Mouse (Mus musculus) cortical plate, adult 2 months (tissue): ENCODE measurements at regions not wholly inside any gene's neighbourhood (a gene's known extent, or its start where the extent isn't known, plus 50 kb on each side); places are given as distances from the start of the nearest gene placed in this dataset.
A peak's percentile ranks its signal among the peaks of the same experiment; 100 is the strongest.

Experiments
- H3K27ac ChIP-seq: fragments of 200-500 bp; 2 replicates; pipeline ENCODE4 v1.5.1; 2012; ENCODE audit warnings: low read length, control low read depth, inconsistent platforms; ENCODE audit not compliant: insufficient read depth
- H3K4me1 ChIP-seq: fragments of 200-500 bp; 2 replicates; pipeline ENCODE4 v1.6.1; 2011; ENCODE audit warnings: low read length; ENCODE audit not compliant: control insufficient read depth, insufficient read depth
- H3K4me3 ChIP-seq: fragments of 200-500 bp; 2 replicates; pipeline ENCODE4 v1.5.1; 2011; ENCODE audit warnings: mild to moderate bottlenecking, low read length, control low read depth; ENCODE audit not compliant: insufficient read depth
- CTCF ChIP-seq: fragments of 200-500 bp; IDR thresholded peaks from 2 replicates; pipeline ENCODE4 v1.5.1; 2011; ENCODE audit warnings: mild to moderate bottlenecking, control low read depth, low read length; ENCODE audit not compliant: insufficient read depth; ENCODE audit errors: extremely low read depth
- POLR2A ChIP-seq: fragments of 200-500 bp; IDR thresholded peaks from 2 replicates; pipeline ENCODE4 v1.6.1; 2011; ENCODE audit warnings: mild to moderate bottlenecking, low read length, control low read depth; ENCODE audit not compliant: insufficient read depth; ENCODE audit errors: extremely low read depth

DNA sequence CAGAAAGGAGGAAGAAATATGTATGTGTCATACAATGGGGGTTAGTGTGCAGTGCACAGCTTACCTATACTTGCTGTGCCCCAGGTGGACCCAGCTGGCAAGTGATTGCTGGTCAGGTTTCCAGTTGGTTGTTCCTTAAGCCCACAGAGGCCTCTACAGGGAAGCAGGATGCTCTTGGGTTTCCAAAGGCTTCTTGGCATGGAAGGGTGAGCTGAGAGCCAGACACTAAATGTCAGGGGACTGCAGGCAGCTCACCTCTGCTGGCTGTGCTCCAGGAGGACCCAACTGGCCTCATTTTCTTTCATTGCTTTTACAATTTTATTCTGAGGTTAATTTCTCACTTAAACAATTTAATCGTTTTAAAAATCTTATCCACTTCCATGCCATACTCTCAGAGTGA lies 108.1 kb downstream of the Gm10184 start:
- H3K4me1 ChIP-seq, result no peaks in the 10 kb centered on the region
- no peak overlapping the region for H3K27ac ChIP-seq
- H3K4me3 ChIP-seq, result no peak overlapping the region
- TF ChIP-seq CTCF (no peak), POLR2A (no peak)

DNA sequence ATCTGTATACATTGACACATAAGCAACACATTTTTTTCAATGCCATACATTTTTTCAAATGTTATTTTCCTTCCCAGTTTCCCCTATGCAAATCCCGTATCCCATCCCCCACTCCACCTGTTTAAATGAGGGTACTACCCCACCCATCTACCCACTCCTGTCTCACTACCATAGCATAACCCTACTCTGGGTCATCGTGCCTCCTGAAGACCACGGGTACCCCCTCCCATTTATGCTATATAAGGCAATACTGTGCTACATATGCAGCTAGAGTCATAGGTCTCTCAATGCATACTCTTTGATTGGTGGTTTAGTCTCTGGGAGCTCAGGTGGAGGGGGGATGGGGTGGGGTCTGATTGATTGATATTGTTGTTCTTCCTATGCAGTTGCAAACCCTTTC lies 132.7 kb downstream of the Gm10184 start:
- Histone ChIP-seq H3K27ac (no peak overlapping the region), H3K4me1 (no peaks in the 10 kb centered on the region), H3K4me3 (no peak overlapping the region)
- TF ChIP-seq POLR2A (no peak), CTCF (no peak)

DNA sequence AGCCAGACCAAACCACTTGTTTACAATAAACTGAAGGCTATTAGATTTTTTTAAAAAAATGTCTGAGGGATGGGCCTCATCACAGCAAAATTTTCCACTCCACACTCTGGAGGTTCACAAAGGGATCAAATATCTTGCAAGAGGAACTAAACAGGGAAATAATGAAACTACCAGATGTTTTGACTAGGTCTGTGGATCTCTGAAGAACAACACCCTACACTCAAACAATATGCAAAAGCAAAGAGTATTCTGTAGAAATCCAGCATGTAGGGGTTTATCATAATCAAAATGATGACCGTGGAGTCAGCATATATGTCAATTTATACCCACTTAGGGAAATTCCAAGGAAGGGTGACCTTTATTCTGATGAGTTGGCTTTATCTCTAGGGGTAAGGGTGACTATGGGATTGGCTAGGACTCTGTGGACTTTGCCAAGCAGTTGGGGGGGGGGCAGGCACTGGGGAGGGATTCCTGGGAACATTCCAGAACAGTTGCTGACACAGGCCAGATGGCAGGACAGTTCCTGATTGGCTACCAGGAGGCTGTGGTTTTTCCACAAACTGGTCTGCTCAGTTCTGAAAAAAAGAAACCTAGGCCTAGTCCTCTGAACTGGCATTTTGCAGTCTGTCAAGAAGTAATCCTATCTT lies 143.9 kb downstream of the Gm10184 start:
- no peak overlapping the region for H3K27ac ChIP-seq
- TF ChIP-seq CTCF, result no peak
- TF ChIP-seq POLR2A, result no peak
- H3K4me3 ChIP-seq, result no peak overlapping the region
- no peaks in the 10 kb centered on the region for H3K4me1 ChIP-seq

DNA sequence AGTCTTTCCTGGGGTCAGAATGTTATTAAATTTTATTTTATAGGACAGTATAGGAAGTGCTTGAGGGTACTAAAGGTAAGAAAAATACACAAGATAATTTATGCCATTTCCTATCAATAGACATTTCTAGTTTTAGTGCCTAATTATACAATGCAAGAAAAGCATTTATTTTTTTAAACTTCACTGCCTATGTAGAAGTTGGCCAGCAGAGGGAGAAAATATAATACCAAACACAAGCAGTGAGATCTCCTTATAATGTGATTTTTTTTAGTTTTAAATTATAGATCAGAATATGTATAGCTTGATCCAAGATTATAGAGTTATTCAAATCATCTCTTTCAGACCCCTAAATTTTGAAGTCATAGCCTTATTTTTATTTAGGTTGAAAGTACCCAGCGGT lies 172.8 kb downstream of the Gm10184 start:
- H3K4me3 ChIP-seq, result no peak overlapping the region
- TF ChIP-seq POLR2A (no peak), CTCF (no peak)
- no peaks in the 10 kb centered on the region for H3K4me1 ChIP-seq
- H3K27ac ChIP-seq, result no peak overlapping the region

DNA sequence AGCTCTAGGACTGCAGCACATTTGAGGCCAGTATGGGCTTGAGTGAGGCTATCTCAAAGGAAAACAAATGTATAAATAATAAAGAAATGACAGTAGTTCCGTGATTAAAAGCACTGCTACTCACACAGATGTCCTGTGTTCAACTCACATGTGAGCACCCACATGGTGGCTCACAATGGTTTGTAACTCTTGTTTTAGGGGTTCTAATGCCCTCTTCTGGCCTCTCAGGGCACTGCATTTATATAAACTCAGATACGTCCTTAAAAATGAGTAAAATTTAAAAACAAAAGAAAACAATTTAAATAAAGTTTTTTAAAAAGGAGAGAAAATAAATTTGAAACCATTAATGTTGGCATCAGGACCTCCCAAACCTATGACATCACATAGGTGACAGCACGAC lies 184.7 kb downstream of the Gm10184 start:
- Histone ChIP-seq H3K4me3 (no peak overlapping the region), H3K4me1 (no peaks in the 10 kb centered on the region), H3K27ac (no peak overlapping the region)
- TF ChIP-seq CTCF, result no peak
- TF ChIP-seq POLR2A, result no peak

DNA sequence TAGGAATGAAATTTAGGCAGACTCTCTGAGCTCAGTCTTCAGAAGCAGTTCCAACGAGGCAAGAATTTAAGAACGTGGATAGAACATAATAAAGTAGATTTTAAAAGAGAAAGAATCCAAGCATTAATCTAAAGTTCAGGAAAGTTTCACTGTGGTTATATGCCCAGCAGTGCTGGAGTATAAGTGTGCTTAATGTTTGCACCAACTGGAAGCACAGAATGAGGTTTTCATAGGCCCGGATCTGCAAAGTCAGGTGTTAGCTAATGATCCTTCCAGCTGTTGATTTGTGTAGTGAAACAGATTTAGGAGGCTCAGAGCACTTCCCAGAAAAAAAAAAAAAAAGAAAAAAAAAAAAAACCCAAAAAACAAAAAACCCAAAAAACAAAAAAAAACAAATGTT lies 228.5 kb downstream of the Gm10184 start:
- no peak overlapping the region for H3K27ac ChIP-seq
- no peaks in the 10 kb centered on the region for H3K4me1 ChIP-seq
- no peak overlapping the region for H3K4me3 ChIP-seq
- TF ChIP-seq CTCF (no peak), POLR2A (no peak)

DNA sequence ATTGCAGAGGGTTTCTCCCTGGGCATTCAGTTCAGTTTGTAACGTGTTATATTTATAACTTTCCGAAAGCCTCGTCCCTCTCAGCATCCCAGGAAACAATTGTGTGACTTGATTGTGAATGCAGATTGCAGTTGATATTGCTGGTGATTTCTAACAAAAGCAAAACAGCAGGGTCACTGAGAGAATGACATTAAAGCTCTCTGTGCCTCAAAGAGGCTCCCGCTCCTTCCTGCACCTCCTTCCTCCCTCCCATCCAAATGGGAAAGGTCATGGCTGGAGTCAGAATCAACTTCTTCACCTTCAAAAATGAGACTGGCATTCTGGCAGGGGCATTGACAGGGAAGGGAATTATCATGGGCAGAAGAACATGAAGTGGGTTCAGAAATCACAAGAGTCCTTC lies 251.9 kb downstream of the Gm10184 start:
- H3K4me1 ChIP-seq, result peaks cover 3% of the 10 kb centered on the region; the same call in 1 of the 2 replicates
- TF ChIP-seq CTCF (no peak), POLR2A (no peak)
- H3K27ac ChIP-seq, result no peak overlapping the region
- H3K4me3 ChIP-seq, result no peak overlapping the region

DNA sequence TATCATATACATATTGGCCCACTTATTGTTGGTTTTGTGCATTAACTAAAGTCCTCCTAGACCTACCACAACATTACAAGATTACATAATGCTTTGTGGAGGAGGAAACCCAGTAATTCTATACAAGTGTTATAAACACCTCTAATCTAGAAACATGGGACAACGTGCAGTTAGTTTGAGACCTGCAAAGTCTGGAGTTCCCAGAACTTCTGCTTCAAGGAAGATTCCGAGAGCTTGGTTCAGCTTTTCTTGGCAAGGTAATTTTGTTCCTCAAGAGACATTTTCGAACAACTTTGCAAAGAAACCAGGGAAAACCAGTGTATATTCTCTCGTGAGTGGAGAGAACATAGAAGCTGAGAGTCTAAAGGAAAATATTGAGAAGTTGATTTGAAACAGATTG lies 254.0 kb downstream of the Gm10184 start:
- no peak for TF ChIP-seq CTCF
- no peak for TF ChIP-seq POLR2A
- peaks cover 3% of the 10 kb centered on the region; the same call in 1 of the 2 replicates for H3K4me1 ChIP-seq
- H3K27ac ChIP-seq, result no peak overlapping the region
- no peak overlapping the region for H3K4me3 ChIP-seq

DNA sequence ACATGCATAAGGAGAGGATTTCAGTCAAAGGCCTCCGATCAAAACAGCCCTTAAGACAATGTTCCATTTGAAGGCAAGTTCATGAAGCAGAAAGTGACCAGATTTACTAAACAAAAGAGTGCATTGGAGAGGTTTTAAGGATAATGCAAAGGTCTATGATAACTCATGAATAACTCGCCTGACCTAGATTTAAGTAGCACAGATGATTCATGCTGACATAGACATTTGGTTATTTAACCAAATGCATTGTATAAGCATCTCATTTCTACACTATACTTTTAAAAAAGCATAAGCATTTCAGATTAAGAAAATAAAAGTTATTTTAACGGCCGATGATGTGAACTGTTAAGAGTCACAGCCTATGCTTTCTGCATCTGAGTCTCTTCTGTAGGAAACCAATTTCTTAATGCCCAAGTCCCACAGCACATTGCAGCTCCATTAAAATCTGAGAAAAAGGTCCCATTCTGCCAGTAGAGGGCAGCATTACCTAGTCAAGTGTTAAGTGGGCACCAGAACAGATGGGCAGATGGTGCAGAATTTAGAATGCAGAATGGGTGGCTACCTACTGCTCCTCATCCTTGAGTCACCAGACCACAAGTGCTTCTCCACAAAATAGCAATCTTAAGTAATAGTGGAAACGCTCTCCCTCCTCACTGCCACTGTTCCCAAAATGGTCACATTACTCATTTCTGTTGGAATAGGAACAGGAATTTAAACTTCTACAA lies 256.0 kb downstream of the Gm10184 start:
- Histone ChIP-seq H3K4me3 (no peak overlapping the region), H3K27ac (no peak overlapping the region), H3K4me1 (peaks cover 3% of the 10 kb centered on the region; the same call in 1 of the 2 replicates)
- peak; percentile 79 for TF ChIP-seq CTCF
- TF ChIP-seq POLR2A, result no peak

DNA sequence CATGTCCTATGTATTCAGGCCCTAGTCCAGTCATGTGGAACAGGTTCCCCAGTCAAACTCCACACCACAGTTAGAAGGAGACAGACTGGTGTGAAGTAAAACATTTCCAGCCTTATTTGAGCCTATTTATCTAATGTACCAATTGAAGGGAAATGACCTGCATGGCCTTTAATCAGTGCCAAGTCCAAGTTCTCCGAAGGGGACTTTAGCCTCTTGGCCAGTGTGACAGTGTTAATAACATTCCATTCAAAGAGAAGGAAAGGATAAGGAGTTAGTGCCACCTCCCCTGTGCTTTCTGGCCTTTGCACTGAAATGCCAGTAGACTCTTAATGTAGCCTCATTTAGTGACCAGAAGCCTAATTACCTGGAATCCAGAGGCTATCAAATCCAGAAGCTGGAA lies 264.2 kb downstream of the Gm10184 start:
- H3K4me3 ChIP-seq, result no peak overlapping the region
- TF ChIP-seq POLR2A, result no peak
- TF ChIP-seq CTCF, result no peak
- no peaks in the 10 kb centered on the region for H3K4me1 ChIP-seq
- no peak overlapping the region for H3K27ac ChIP-seq
